Mouse (Mus musculus) embryonic fibroblast, embryonic 13.5 days (primary cell): ENCODE measurements at regions not wholly inside any gene's neighbourhood (a gene's known extent, or its start where the extent isn't known, plus 50 kb on each side); places are given as distances from the start of the nearest gene placed in this dataset.

ENCODE experiments used
- CTCF ChIP-seq: IDR thresholded peaks from 2 replicates; pipeline ENCODE4 v1.5.1; 2011; ENCODE audit warnings: mild to moderate bottlenecking, control low read depth, low read length, moderate library complexity, borderline replicate concordance; ENCODE audit not compliant: insufficient read depth
- POLR2A ChIP-seq: IDR thresholded peaks from 2 replicates; pipeline ENCODE4 v1.6.1; 2011; ENCODE audit warnings: low read depth, mild to moderate bottlenecking, control low read depth, low read length, moderate library complexity

GRCm38 (mm10) chr4:81669181-81669580 is 226.6 kb upstream of the Mpdz start:
- TF ChIP-seq CTCF, result no peak
- TF ChIP-seq POLR2A, result no peak
